Mouse (Mus musculus) kidney, postnatal 25 days (tissue): ENCODE data around the gene Pi4kb.
A peak's percentile ranks its signal among the peaks of the same experiment; 100 is the strongest.
"Not testable (repeated sequence)": the region's sequence is repeated elsewhere in the genome, so short reads cannot be mapped to it uniquely, and the experiment has no call there.

Source experiments
- DNase-seq, 2 experiments: peaks; one replicate each; pipeline ENCODE4 v3.0.0; 2021; ENCODE audit warnings: mixed read lengths in 2 of 2

Pi4kb gene

DNA sequence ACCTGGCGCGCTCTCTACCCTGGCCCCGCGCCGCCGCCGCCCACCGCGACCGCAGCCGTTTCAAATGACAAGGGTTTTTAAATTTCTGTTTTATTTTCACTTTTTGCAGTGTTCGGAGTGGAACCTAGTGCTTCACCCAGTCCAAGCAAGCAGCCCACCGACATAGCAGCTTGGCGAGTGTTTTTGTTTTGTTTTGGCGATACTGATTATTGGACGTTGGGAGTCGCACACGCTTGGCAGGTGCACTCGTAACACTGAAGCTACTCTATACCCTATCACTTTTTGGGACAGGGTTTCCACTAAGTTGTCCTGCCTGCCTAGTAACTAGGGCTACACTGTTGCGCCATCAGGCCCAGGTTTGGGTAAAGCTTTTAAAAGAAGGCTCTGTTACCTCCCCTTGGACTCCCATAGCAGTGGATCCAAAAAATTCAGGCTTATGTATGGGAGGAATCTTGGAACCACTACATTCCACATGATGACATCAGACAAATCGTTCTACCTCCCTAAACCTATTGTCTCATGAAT lies 42.1 kb downstream of the Pi4kb start:
- DNase-seq = no peak

DNA sequence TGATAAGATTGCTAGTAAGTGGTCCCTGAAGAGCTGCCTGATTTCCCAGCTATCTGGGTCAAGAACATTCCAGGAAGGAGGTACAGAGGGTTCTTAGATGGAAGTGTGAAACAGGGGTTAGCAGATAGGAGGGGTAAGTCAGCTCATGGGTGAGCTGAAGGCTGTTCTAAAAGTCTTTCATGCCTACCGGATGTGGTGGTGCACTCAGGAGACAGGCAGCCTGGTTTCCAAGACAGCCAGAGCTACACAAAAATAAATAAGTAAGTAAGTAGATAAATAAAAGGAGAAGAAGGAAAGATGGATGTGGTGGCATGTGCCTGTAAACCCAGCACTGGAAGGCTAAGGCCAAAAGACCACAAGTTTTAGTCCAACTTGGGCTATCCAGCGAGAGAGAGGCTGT lies 44.2 kb downstream of the Pi4kb start:
- no peak for DNase-seq

DNA sequence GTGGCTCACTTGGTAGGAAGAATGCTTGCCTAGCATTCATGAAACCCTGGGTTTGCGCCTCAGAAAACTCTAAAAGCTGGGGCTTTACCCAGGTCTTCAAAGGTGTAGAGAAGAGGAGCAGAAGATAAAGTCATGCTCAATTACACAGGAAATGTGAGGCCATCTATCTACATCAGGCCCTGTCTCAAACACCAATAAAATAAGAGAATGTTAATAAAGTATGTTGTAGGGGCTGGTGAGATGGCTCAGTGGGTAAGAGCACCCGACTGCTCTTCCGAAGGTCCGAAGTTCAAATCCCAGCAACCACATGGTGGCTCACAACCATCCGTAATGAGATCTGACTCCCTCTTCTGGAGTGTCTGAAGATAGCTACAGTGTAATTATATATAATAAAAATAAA lies 46.4 kb downstream of the Pi4kb start:
- DNase-seq = not testable (repeated sequence)

DNA sequence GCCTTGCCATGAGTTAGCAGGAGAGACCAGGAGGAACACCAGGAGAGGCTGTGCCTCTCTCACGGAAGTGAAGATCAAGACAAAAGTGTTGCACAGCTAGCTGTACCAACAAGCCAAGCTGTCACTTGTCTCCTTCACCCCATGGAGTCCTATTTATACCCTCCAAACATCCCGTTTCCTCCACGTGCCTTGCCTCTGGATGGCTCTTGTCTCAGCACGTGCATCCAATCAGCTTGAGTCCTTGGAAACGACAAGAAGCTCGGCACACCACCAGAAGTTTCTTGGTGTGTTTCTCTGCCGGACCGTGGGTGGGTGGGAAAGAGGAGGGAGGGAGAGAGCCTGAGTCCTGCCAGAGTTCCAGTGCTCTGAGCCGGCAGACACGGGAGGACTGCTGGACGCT lies 50.0 kb downstream of the Pi4kb start:
- DNase-seq = no peak

DNA sequence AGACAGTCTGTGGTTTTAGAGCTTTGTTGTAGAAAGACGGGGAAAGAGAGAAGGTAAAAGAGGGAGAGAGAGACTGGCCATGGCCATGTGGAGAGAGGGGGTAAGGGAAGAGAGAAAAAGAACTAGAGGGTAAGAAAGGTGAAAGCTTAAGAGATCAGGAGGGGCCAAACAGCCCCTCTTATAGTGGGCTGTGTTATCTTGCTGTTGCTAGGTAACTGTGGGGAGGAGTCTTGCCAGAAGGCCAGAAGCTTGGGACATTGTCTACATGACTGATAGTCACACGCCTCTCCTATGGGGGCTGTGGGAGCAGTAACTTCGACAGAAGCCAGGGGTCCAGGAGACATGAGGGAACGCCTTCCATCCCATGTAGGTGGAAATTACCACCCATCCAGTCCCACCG lies 50.7 kb downstream of the Pi4kb start:
- DNase-seq = no peak

DNA sequence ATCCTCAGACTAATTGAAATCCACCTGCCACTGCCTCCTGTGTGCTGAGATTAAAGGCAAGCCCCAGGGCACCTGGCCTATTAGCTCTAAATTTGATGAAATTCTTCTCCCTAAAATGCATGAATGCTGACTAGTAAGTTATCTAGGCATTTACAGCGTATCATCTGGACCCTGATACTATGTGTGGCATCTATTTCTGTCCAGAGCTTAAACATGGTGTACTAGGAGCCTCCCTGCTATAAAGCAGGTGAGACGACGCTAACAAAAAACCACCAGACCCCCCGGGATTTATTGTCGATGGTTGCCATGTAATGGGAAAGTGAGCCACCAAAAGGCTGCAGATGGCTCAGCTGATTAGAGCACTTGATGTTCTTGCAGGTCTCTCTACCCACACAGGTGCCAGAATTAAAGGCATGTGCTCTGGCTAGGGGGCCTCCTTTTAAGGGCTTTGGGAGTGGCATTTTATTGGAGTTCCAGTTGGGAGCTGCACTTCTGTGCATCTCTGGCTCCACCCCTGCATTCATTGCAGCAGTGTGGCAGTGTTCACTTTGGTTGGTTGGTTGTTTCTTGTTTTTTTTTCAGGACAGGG lies 52.6 kb downstream of the Pi4kb start:
- DNase-seq = no peak

DNA sequence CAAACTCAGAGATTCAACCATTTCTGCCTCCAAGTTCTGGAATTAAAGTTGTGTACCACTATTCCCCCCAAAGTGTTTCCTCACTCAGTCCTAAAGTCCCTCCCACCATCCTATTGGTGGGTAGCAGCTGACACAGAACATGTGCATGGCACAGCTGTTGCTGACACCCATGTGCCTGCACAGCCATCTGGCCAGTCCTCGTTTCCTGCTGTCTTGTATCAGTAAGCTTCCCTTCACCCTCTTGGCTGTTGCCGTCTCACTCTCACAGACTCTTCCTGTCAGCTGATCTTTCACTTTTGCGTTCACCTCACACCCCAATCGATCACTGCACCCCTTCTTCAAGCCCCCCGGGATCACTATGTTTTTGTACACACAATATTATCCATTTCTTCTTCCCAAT lies 53.2 kb downstream of the Pi4kb start:
- no peak for DNase-seq

DNA sequence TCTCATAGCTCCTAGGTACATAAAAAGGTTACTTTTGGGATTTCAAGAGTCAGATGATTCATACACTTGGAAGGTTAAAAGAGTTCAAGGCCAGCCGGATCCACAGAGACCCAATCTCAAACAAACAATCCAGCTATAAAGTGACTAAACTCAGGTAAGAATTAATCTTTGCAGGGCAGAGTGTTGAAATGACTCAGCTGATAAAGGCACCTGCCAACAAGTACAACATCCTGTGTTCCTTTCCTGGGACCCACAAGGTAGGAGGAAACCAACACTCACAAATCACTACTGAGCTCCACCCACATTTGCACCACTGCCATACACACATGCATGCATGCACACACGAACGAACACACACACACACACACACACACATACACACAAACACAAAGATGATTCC lies 54.1 kb downstream of the Pi4kb start:
- no peak for DNase-seq

DNA sequence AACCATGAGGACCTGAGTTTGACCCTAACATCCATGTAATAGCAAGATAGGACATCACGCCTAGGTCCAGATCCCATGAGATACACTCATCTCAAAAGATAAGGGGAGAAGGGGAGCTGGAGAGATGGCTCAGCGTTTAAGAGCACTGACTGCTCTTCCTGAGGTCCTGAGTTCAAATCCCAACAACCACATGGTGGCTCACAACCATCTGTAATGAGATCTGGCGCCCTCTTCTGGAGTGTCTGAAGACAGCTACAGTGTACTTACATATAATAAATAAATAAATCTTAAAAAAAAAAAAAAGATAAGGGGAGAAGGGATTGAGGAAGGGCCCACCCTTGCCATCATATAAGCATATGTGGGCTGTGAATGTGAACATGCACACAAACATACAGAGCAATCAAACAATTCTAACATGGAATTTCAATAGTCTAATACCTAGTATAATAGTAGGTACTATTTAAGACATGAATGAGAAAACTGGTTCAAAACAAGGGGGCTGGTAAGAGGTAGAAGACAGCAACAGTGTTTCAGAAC lies 54.8 kb downstream of the Pi4kb start:
- not testable (repeated sequence) for DNase-seq

DNA sequence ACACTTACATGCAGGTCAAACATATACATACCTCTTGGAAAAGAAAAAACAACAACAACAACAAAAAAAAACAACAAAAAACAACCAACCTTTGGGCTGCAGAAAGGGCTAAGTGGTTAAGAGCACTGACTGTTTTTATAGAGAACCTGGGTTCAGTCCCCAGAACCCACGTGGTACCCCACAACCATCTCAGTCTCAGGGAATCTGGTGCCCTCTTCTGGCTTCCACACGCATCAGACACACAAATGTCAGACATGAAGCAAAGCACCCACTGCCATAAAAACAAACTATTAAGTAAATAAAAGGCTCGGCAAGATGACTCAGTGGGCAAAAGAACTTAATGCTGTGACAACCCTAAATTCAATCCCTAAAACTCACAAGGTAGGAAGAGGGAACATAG lies 55.4 kb downstream of the Pi4kb start:
- DNase-seq = no peak

DNA sequence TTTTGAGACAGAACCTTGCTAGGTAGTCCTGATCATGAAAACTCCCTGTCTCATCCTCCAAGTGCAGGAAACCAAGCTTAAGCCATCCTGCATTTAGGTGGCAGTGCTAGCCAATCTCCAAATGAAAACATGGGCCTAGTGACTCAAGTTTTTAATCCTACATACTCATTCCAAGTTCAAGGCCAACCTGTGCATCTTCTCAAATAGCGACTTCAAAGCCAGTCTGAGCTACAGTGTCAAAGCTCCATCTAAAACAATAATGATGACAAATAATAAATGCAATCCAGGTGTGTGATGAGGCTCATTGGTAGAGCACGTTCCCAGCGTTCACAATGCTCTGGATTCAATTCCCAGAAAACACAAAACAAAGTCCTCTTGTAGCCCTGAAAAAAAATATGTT lies 67.1 kb downstream of the Pi4kb start:
- no peak for DNase-seq

DNA sequence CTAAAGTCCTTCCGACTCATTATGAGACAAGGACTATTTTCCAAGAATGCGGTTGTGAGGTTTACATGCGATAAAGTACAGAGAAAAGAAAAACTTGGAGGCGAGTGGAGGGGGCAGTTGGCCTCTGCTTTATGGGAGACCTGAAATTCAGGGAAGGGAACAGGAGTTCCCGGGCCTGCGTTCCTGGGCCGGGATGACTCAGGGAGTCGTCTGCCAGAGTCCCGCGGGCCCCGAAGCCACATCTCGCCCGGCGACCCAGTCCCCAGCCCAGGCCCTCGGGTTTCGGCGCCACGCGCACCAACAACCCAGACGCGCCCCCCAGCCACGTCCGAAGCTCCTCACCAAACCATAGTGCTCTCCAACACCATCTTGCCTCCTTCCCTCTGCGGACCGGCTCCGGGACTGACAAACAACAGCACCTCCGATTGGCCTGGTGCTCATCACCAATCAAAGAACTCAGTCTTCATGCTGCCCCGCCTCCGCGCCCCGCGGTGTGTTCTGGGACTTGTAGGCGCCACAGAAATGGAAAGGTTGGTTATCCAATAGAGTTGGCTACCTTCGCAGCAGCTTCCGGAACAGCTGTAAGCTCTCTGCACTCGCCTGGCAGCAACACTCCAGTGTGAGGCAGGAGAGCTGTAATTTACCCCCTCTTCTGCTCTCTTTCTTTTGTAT lies 67.8 kb downstream of the Pi4kb start, which contains the start of gene Psmd4:
TSS of gene Psmd4 (minus strand) at position 449 of the 672 bp plus-strand sequence.
- peak; percentile 98 to 99 for DNase-seq

DNA sequence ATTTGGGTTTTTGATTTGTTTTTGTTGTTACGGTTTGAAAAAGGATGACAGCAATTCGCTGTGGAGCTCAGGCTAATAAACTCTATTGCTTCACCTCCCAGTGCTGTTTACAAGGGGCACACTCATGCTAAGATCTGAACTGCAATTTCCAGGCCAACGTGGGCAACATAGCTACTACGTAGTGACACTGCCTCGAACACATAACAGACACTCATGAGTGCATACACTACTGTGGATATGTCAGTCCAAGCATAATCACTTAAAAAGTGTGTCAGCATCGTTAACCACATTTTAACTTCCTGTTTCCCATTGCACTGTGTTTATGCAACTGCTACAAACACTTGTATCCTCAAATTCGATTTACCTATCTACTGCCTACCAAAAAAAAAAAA lies 68.3 kb downstream of the Pi4kb start:
- DNase-seq = no peak

DNA sequence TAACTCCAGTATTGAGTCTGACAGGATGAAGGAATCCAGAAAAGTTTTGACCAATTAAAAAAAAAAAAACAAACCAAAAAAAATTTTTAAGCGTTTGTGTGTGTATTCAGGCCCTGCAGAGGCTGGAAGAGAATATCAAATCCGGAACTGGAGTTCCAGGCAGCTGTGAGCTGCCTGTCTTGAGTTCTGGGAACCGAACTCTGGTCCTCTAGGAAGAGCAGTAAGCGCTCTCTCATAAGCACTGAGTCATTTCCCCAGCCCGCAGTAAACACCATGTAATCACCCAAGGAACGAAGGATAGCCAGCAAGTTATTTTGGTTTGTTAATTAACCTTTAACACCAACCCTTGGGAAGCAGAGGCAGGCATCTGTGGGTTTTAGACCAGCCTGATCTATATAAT lies 68.7 kb downstream of the Pi4kb start:
- no peak for DNase-seq

DNA sequence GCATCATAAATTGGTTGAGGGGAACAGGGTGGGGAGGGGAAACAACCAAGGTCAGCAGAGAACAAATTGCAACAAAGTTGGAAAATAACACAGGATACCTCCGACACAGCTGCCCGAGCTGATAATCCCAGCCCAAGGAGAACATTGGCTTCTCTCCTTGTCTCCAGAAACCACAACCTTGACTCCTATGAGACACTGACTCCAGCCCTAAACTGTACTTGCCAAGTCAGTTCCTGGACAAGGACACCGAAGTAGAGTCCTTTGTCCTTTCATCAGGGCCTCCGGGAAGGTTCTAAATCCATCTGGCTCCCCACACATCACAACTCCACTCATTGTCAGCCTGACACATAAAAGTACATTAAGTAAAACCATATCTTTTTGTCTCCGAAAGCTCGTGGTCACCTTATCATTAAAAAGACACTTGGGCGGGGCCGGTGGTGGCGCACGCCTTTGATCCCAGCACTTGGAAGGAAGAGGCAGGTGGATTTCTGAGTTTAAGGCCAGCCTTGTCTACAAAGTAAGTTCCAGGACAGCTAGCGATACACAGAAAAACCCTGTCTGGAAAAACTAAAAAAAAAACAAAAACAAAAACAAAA lies 72.0 kb downstream of the Pi4kb start:
- DNase-seq = no peak

DNA sequence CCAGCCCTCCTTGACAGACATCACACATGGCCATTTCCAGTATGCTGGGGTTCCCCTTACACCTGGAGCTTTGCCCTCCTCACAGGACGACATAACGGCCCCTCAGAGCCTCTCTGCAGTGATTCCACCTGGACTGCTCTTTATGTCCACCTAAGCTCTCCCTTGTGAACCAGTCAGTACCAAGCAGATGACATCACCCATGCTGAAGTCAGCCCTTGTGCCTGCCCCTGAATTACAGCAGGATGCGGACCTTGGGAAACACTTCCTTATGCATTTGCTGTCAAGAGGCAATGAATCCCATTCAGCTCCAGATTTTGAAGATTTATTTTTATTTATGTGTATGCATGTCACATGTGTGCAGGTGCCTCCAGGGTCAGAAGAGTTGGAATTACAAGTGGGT lies 73.4 kb downstream of the Pi4kb start:
- no peak for DNase-seq

DNA sequence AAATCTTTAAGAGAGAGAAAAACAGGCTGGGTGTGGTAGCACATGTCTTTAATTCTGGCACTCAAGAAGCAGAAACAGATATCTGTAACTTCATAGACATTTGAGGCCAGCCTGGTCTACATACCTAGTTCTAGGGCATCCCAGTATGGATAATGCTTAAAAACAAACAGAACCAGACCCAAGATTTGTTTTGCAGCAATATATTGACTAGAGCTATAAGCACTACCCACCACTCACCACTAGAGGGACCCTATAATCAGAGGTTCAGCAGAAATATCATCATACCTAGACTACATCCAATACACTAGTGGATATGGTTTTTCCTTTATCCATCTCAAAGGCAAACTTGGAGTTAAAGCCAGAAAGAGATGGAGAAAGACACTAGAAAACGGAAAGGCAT lies 78.4 kb downstream of the Pi4kb start:
- DNase-seq = peak in 1 of 2 experiments; percentile 75

DNA sequence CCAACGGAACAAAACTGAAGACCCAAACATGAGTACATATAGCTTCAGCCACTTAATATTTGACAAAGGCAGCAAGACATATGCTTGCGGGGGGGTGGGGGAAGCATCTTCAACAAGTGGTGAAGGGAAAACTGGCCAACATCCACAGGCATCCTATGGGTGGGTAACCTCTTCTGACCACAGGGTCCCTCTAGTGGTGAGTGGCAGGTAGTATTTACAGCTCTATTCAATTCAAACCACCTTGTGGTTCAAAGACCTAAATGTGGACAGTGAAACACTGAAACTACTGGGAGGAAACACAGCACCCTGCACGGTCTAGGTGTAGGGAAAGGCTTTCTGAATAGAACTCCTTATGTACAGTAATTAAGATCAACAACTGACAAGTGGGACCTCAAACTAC lies 79.2 kb downstream of the Pi4kb start:
- peak in 1 of 2 experiments; percentile 45 for DNase-seq

DNA sequence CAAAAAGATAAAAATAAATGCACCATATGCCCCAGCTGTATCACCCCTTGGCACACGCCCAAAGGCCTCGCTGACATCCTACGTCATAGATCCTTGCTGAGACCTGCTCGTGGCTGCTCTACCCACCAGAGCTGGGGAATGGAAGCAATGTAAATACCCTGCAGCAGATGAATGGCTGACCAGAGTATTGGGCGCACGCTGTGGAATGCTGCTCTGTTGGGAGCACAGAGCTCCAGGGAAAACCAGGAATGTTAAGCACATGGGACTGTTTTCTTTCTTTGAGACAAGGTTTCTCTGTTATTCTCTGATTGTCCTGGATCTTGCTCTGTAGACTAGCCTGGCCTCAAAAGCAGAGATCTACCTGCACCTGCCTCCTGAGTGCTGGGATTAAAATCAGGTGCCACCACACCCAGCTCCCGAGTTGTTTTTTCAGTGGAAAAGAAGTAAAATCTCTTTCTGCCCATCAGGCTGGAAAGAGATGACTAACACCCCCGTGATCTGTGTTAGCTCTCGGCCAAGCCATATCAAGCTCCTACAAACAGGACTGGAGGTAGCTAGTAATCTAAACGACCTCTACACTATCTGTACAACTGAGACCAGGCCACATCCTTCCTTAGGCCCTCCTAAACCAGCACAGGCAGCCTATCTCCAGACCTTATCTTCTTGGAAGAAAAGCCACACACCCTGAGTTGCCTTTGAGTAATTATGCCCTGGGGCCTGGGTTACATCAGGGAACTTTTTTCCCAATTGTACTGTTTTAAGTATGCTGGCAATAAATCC lies 80.1 kb downstream of the Pi4kb start:
- peak; percentile 28 to 58 for DNase-seq

DNA sequence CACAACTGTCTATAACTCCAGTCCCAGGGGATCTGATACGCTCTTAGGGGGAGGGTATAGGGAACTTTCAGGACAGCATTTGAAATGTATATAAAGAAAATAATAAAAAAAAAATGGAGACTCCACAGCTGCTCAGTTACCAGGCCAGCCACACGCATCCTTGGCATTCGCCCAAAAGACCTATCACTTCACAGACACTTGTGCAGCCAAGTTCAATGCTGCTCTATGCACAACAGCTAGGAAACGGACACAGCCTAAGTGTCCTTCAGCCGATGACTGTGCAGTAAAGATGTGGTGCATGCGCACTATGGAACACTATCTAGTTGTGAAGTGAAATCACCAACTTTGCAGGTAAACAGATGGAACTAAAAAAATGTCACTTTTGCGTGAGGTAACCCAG lies 81.7 kb downstream of the Pi4kb start:
- DNase-seq = no peak
